Mouse (Mus musculus) forebrain, embryonic 13.5 days (tissue): ENCODE results near the gene Shank3. TPM values are rescaled to one million over a fixed set of nuclear protein-coding genes. Genes with fewer than 3 reads are reported as not detected.

Source experiments
- ATAC-seq: fragments of 200-750 bp; cut with Nextera tagmentation; 2 replicates; pipeline ENCODE4 v1.8.0; 2017
- H3K27ac ChIP-seq: fragments of 300-500 bp; sonication (generic); 2 replicates; pipeline ENCODE4 v1.5.1; 2015; ENCODE audit warnings: inconsistent platforms, mild to moderate bottlenecking, moderate library complexity
- H3K27me3 ChIP-seq: fragments of 300-500 bp; sonication (generic); 2 replicates; pipeline ENCODE4 v1.6.1; 2015; ENCODE audit warnings: mild to moderate bottlenecking, inconsistent platforms
- H3K36me3 ChIP-seq: fragments of 300-500 bp; sonication (generic); 2 replicates; pipeline ENCODE4 v1.6.1; 2015; ENCODE audit warnings: mild to moderate bottlenecking, inconsistent platforms; ENCODE audit not compliant: poor library complexity, severe bottlenecking
- H3K4me1 ChIP-seq: fragments of 300-500 bp; sonication (generic); 2 replicates; pipeline ENCODE4 v1.6.1; 2015; ENCODE audit warnings: inconsistent platforms
- H3K4me2 ChIP-seq: fragments of 300-500 bp; sonication (generic); 2 replicates; pipeline ENCODE4 v1.6.1; 2015; ENCODE audit warnings: inconsistent platforms, mild to moderate bottlenecking, moderate library complexity
- H3K4me3 ChIP-seq: fragments of 300-500 bp; sonication (generic); 2 replicates; pipeline ENCODE4 v1.5.1; 2015; ENCODE audit warnings: mild to moderate bottlenecking, inconsistent platforms
- H3K9ac ChIP-seq: fragments of 300-500 bp; sonication (generic); 2 replicates; pipeline ENCODE4 v1.6.1; 2015; ENCODE audit warnings: mild to moderate bottlenecking, inconsistent platforms
- H3K9me3 ChIP-seq: fragments of 300-500 bp; sonication (generic); replicated peaks from 2 replicates; pipeline ENCODE4 v1.6.1; 2016; ENCODE audit warnings: inconsistent platforms
- WGBS: fragments of 180-500 bp; shearing (Covaris S2); methylation state at CpG from one replicate; pipeline ENCODE4 v1.1.7; 2015; 5-methylcytosine and 5-hydroxymethylcytosine counted together
- polyA plus RNA-seq: library from polyadenylated mRNA; unstranded; fragments of >200 nt; fragmentation: Nextera tagmentation; extraction: Ambion mirVana; gene quantifications from 2 replicates; pipeline ENCODE4 v1.2.1, GENCODE M21; 2015

The Shank3 gene
- polyA plus RNA-seq, 1 experiment from 2014 or later, result 7.1 TPM

GRCm38 (mm10) chr15:89528201-89528850 is 28.9 kb downstream of the Shank3 start:
- Histone ChIP-seq H3K27ac (no peak overlapping the region), H3K4me1 (peaks cover 27% of the 10 kb centered on the region), H3K4me2 (no peak overlapping the region), H3K36me3 (no peaks in the 10 kb centered on the region), H3K9ac (no peak overlapping the region), H3K9me3 (no peaks in the 10 kb centered on the region), H3K4me3 (no peak overlapping the region), H3K27me3 (peaks cover 23% of the 10 kb centered on the region)
- ATAC-seq, result no peak
- 90% methylated on average over 18 of the region's 18 CpGs for WGBS

GRCm38 (mm10) chr15:89528923-89529322 is 29.5 kb downstream of the Shank3 start:
- no peak overlapping the region for H3K4me3 ChIP-seq
- no peak for ATAC-seq
- no peaks in the 10 kb centered on the region for H3K36me3 ChIP-seq
- WGBS, result 94% methylated on average over 10 of the region's 10 CpGs
- H3K9me3 ChIP-seq, result no peaks in the 10 kb centered on the region
- H3K4me2 ChIP-seq, result no peak overlapping the region
- H3K27ac ChIP-seq, result no peak overlapping the region
- H3K27me3 ChIP-seq, result peaks cover 19% of the 10 kb centered on the region
- H3K4me1 ChIP-seq, result peaks cover 30% of the 10 kb centered on the region
- H3K9ac ChIP-seq, result no peak overlapping the region

GRCm38 (mm10) chr15:89530336-89530735 is 30.9 kb downstream of the Shank3 start:
- Histone ChIP-seq H3K9ac (no peak overlapping the region), H3K27me3 (peaks cover 5% of the 10 kb centered on the region; the same call in 1 of the 2 replicates), H3K27ac (no peak overlapping the region), H3K4me2 (no peak overlapping the region), H3K36me3 (no peaks in the 10 kb centered on the region), H3K9me3 (no peaks in the 10 kb centered on the region), H3K4me1 (peaks cover 28% of the 10 kb centered on the region), H3K4me3 (no peak overlapping the region)
- no peak for ATAC-seq
- WGBS, result 5% methylated on average over 4 of the region's 4 CpGs

GRCm38 (mm10) chr15:89531399-89531798 is 32.0 kb downstream of the Shank3 start:
- ATAC-seq, result no peak
- H3K4me2 ChIP-seq, result no peak overlapping the region
- no peak overlapping the region for H3K27ac ChIP-seq

GRCm38 (mm10) chr15:89532026-89532923 is 32.9 kb downstream of the Shank3 start:
- H3K4me1 ChIP-seq, result peaks cover 28% of the 10 kb centered on the region
- ATAC-seq, result peak; percentile 84
- peak overlapping the region; percentile 80 for H3K27ac ChIP-seq
- H3K9me3 ChIP-seq, result no peaks in the 10 kb centered on the region
- WGBS, result 20% methylated on average over 29 of the region's 29 CpGs
- peak overlapping the region; percentile 74 for H3K4me2 ChIP-seq
- H3K36me3 ChIP-seq, result no peaks in the 10 kb centered on the region
- no peaks in the 10 kb centered on the region for H3K27me3 ChIP-seq
- peak overlapping the region; percentile 73 for H3K9ac ChIP-seq
- H3K4me3 ChIP-seq, result peak overlapping the region; percentile 49

More at GRCm38 (mm10) chr15:89531399-89531798, 32.0 kb downstream of the Shank3 start:
- Histone ChIP-seq H3K4me1 (peaks cover 28% of the 10 kb centered on the region), H3K36me3 (no peaks in the 10 kb centered on the region), H3K27me3 (no peaks in the 10 kb centered on the region), H3K9me3 (no peaks in the 10 kb centered on the region), H3K4me3 (no peak overlapping the region), H3K9ac (no peak overlapping the region)
- 96% methylated on average over 5 of the region's 5 CpGs for WGBS

- WGBS, result 63% methylated on average over 23 of the region's 23 CpGs
Observed at GRCm38 (mm10) chr15:89532924-89533842, 33.8 kb downstream of the Shank3 start.

GRCm38 (mm10) chr15:89533843-89534207 is 34.4 kb downstream of the Shank3 start:
- peaks cover 28% of the 10 kb centered on the region for H3K4me1 ChIP-seq
- no peaks in the 10 kb centered on the region for H3K36me3 ChIP-seq
- H3K27ac ChIP-seq, result no peak overlapping the region
- 91% methylated on average over 10 of the region's 10 CpGs for WGBS
- H3K4me2 ChIP-seq, result peak overlapping the region; percentile 74
- H3K9ac ChIP-seq, result peak overlapping the region; percentile 73
- no peaks in the 10 kb centered on the region for H3K27me3 ChIP-seq
- peak overlapping the region; percentile 49 for H3K4me3 ChIP-seq
- no peak for ATAC-seq
- no peaks in the 10 kb centered on the region for H3K9me3 ChIP-seq

More at GRCm38 (mm10) chr15:89532924-89533842, 33.8 kb downstream of the Shank3 start:
- Histone ChIP-seq H3K27me3 (no peaks in the 10 kb centered on the region), H3K27ac (peak overlapping the region; percentile 80), H3K9ac (peak overlapping the region; percentile 73), H3K36me3 (no peaks in the 10 kb centered on the region), H3K4me3 (peak overlapping the region; percentile 49), H3K4me2 (peak overlapping the region; percentile 74), H3K9me3 (no peaks in the 10 kb centered on the region), H3K4me1 (peaks cover 28% of the 10 kb centered on the region)
- ATAC-seq, result peak; percentile 76

- Histone ChIP-seq H3K4me3 (no peak overlapping the region), H3K36me3 (peaks cover 11% of the 10 kb centered on the region), H3K27me3 (peaks cover 23% of the 10 kb centered on the region), H3K4me2 (no peak overlapping the region), H3K9ac (no peak overlapping the region), H3K4me1 (peaks cover 19% of the 10 kb centered on the region), H3K9me3 (no peaks in the 10 kb centered on the region), H3K27ac (no peak overlapping the region)
- WGBS, result 89% methylated on average over 7 of the region's 7 CpGs
- ATAC-seq, result no peak
Observed at GRCm38 (mm10) chr15:89544171-89544570, 44.7 kb downstream of the Shank3 start.

GRCm38 (mm10) chr15:89547321-89547720 is 47.9 kb downstream of the Shank3 start:
- ATAC-seq, result peak; percentile 2; the same call in 1 of the 2 replicates
- 48% methylated on average over 8 of the region's 8 CpGs for WGBS
- Histone ChIP-seq H3K27me3 (peaks cover 23% of the 10 kb centered on the region), H3K9ac (no peak overlapping the region), H3K4me2 (peak overlapping the region; percentile 62), H3K27ac (no peak overlapping the region), H3K4me3 (peak overlapping the region; percentile 35), H3K4me1 (peaks cover 20% of the 10 kb centered on the region), H3K9me3 (no peaks in the 10 kb centered on the region), H3K36me3 (peaks cover 28% of the 10 kb centered on the region)

GRCm38 (mm10) chr15:89547824-89548601 is 48.6 kb downstream of the Shank3 start:
- Histone ChIP-seq H3K27ac (no peak overlapping the region), H3K4me3 (peak overlapping the region; percentile 35), H3K4me1 (peaks cover 20% of the 10 kb centered on the region), H3K27me3 (peaks cover 23% of the 10 kb centered on the region), H3K9me3 (no peaks in the 10 kb centered on the region), H3K9ac (peak overlapping the region; percentile 63), H3K4me2 (peak overlapping the region; percentile 62), H3K36me3 (peaks cover 28% of the 10 kb centered on the region)
- 7% methylated on average over 58 of the region's 58 CpGs for WGBS
- peak; percentile 79 for ATAC-seq

- peak overlapping the region; percentile 35 for H3K4me3 ChIP-seq
- peaks cover 20% of the 10 kb centered on the region for H3K4me1 ChIP-seq
- no peak overlapping the region for H3K27ac ChIP-seq
- H3K4me2 ChIP-seq, result peak overlapping the region; percentile 62
- H3K27me3 ChIP-seq, result peaks cover 23% of the 10 kb centered on the region
- 30% methylated on average over 11 of the region's 11 CpGs for WGBS
- peak; percentile 60 for ATAC-seq
- no peaks in the 10 kb centered on the region for H3K9me3 ChIP-seq
- peaks cover 21% of the 10 kb centered on the region for H3K36me3 ChIP-seq
- no peak overlapping the region for H3K9ac ChIP-seq
Observed at GRCm38 (mm10) chr15:89548837-89549236, 49.4 kb downstream of the Shank3 start.
